Mouse (Mus musculus) ovary, adult 18-20 months (tissue): ENCODE results near the gene Slc22a16.
A peak's percentile ranks its signal among the peaks of the same experiment; 100 is the strongest.

Experiments
- DNase-seq: peaks from one replicate; pipeline ENCODE4 v3.0.0; 2022; ENCODE audit warnings: low spot score, mixed read lengths

Slc22a16 gene

GRCm38 (mm10) chr10:40617973-40618372 lies 47.8 kb downstream of the Slc22a16 start:
- DNase-seq: no peak

- DNase-seq: no peak
These were observed 49.6 kb downstream of the Slc22a16 start for GRCm38 (mm10) chr10:40619760-40620159.

- DNase-seq: no peak
These were observed 59.0 kb downstream of the Slc22a16 start for GRCm38 (mm10) chr10:40629140-40629539.

GRCm38 (mm10) chr10:40629656-40630311 lies 59.6 kb downstream of the Slc22a16 start, which contains the start of gene Ddo:
Ddo (plus strand) TSS chr10:40630011.
- peak; percentile 28 for DNase-seq

GRCm38 (mm10) chr10:40630457-40630856 lies 60.3 kb downstream of the Slc22a16 start:
- no peak for DNase-seq

GRCm38 (mm10) chr10:40630961-40631360 lies 60.8 kb downstream of the Slc22a16 start:
- DNase-seq: no peak

- DNase-seq: no peak
These were observed 62.0 kb downstream of the Slc22a16 start for GRCm38 (mm10) chr10:40632087-40632486.

- DNase-seq: no peak
These were observed 67.2 kb downstream of the Slc22a16 start for GRCm38 (mm10) chr10:40637331-40637730.

- DNase-seq: peak; percentile 43
These were observed 68.1 kb downstream of the Slc22a16 start for GRCm38 (mm10) chr10:40638276-40638675.

GRCm38 (mm10) chr10:40638823-40639819 lies 69.0 kb downstream of the Slc22a16 start:
- no peak for DNase-seq

GRCm38 (mm10) chr10:40640406-40640805 lies 70.3 kb downstream of the Slc22a16 start:
- DNase-seq: no peak

GRCm38 (mm10) chr10:40641901-40642300 lies 71.8 kb downstream of the Slc22a16 start:
- no peak for DNase-seq

- DNase-seq: no peak
These were observed 73.0 kb downstream of the Slc22a16 start for GRCm38 (mm10) chr10:40643126-40643525.

- DNase-seq: no peak
These were observed 74.3 kb downstream of the Slc22a16 start for GRCm38 (mm10) chr10:40644456-40644855.

GRCm38 (mm10) chr10:40645346-40645745 lies 75.2 kb downstream of the Slc22a16 start:
- no peak for DNase-seq

- no peak for DNase-seq
These were observed 78.6 kb downstream of the Slc22a16 start for GRCm38 (mm10) chr10:40648776-40649175.

- DNase-seq: no peak
These were observed 79.5 kb downstream of the Slc22a16 start for GRCm38 (mm10) chr10:40649634-40650033.

- no peak for DNase-seq
These were observed 81.5 kb downstream of the Slc22a16 start for GRCm38 (mm10) chr10:40651676-40652075.
